Mouse (Mus musculus) Muller cell, postnatal 12 days (primary cell): Measurements from ENCODE around the gene Yipf1.

Experiments used
- DNase-seq: peaks from one replicate; pipeline ENCODE4 v3.0.0-alpha.2; 2015; ENCODE audit errors: inconsistent ontology term

Gene Yipf1

GRCm38 (mm10) chr4:107372304-107372703, 58.1 kb downstream of the Yipf1 start:
- no peak for DNase-seq

GRCm38 (mm10) chr4:107374677-107375076, 60.5 kb downstream of the Yipf1 start:
- DNase-seq: peak; percentile 25

GRCm38 (mm10) chr4:107378954-107379353, 64.8 kb downstream of the Yipf1 start:
- no peak for DNase-seq

GRCm38 (mm10) chr4:107380871-107381270, 66.7 kb downstream of the Yipf1 start:
- no peak for DNase-seq

GRCm38 (mm10) chr4:107387038-107387437, 72.9 kb downstream of the Yipf1 start:
- peak; percentile 11 for DNase-seq

GRCm38 (mm10) chr4:107387465-107387864, 73.3 kb downstream of the Yipf1 start:
- DNase-seq: no peak

- DNase-seq: no peak
Measured at GRCm38 (mm10) chr4:107388291-107388690, 74.1 kb downstream of the Yipf1 start.

GRCm38 (mm10) chr4:107389345-107389744, 75.2 kb downstream of the Yipf1 start:
- no peak for DNase-seq

- DNase-seq: no peak
Measured at GRCm38 (mm10) chr4:107393771-107394170, 79.6 kb downstream of the Yipf1 start.
